Mouse (Mus musculus): ENCODE results near the gene Ngb. TPM values are rescaled to one million over a fixed set of nuclear protein-coding genes. Genes with fewer than 3 reads are reported as not detected.

Ngb gene
- not detected for total RNA-seq (2021)
- long read RNA-seq, experiment 1, result 0 reads
- long read RNA-seq, experiment 2, result 0 reads

- DNase-seq (ENCODE audit: low spot score in 2 of 2), result no peak
Observed at GRCm38 (mm10) chr12:87102165-87102631, at the start of gene Ngb. TSS of gene Ngb (minus strand) at chr12:87102539.

- DNase-seq (ENCODE audit: low spot score in 2 of 2), result no peak
Observed at GRCm38 (mm10) chr12:87149471-87149870, 47.1 kb upstream of the Ngb start.

- DNase-seq (ENCODE audit: low spot score in 2 of 2), result no peak
Observed at GRCm38 (mm10) chr12:87148136-87148535, 45.8 kb upstream of the Ngb start.

GRCm38 (mm10) chr12:87147395-87148089, 45.2 kb upstream of the Ngb start, which contains the start of gene Pomt2:
TSS of gene Pomt2 (minus strand) at chr12:87147968.
- DNase-seq (ENCODE audit: low spot score in 2 of 2), result peak; percentile 84 to 92

- peak; percentile 74 to 86 for DNase-seq (ENCODE audit: low spot score in 2 of 2)
Observed at GRCm38 (mm10) chr12:87146966-87147365, 44.6 kb upstream of the Ngb start, which contains the start of gene Gstz1. TSS of gene Gstz1 (plus strand) at chr12:87147165.

- DNase-seq (ENCODE audit: low spot score in 2 of 2), result no peak
Observed at GRCm38 (mm10) chr12:87142156-87142555, 39.8 kb upstream of the Ngb start.

GRCm38 (mm10) chr12:87138768-87139167, 36.4 kb upstream of the Ngb start:
- DNase-seq (ENCODE audit: low spot score in 2 of 2), result no peak

GRCm38 (mm10) chr12:87138342-87138701, 36.0 kb upstream of the Ngb start:
- DNase-seq (ENCODE audit: low spot score in 2 of 2), result no peak

GRCm38 (mm10) chr12:87137439-87138341, 35.4 kb upstream of the Ngb start:
- no peak for DNase-seq (ENCODE audit: low spot score in 2 of 2)

GRCm38 (mm10) chr12:87132784-87133183, 30.4 kb upstream of the Ngb start:
- DNase-seq (ENCODE audit: low spot score in 2 of 2), result no peak

GRCm38 (mm10) chr12:87132210-87132609, 29.9 kb upstream of the Ngb start:
- no peak for DNase-seq (ENCODE audit: low spot score in 2 of 2)

GRCm38 (mm10) chr12:87131619-87132018, 29.3 kb upstream of the Ngb start:
- peak in 1 of 2 experiments; percentile 33 for DNase-seq (ENCODE audit: low spot score in 2 of 2)

- no peak for DNase-seq (ENCODE audit: low spot score in 2 of 2)
Observed at GRCm38 (mm10) chr12:87131181-87131580, 28.8 kb upstream of the Ngb start.

- DNase-seq (ENCODE audit: low spot score in 2 of 2), result no peak
Observed at GRCm38 (mm10) chr12:87130224-87130623, 27.9 kb upstream of the Ngb start.

- DNase-seq (ENCODE audit: low spot score in 2 of 2), result no peak
Observed at GRCm38 (mm10) chr12:87127256-87127655, 24.9 kb upstream of the Ngb start.

- no peak for DNase-seq (ENCODE audit: low spot score in 2 of 2)
Observed at GRCm38 (mm10) chr12:87121918-87122589, 19.7 kb upstream of the Ngb start.

- DNase-seq (ENCODE audit: low spot score in 2 of 2), result no peak
Observed at GRCm38 (mm10) chr12:87107357-87107977, 5.1 kb upstream of the Ngb start.

- no peak for DNase-seq (ENCODE audit: low spot score in 2 of 2)
Observed at GRCm38 (mm10) chr12:87104796-87105195, 2.5 kb upstream of the Ngb start.

- no peak for DNase-seq (ENCODE audit: low spot score in 2 of 2)
Observed at GRCm38 (mm10) chr12:87103471-87103870, 1.1 kb upstream of the Ngb start.

- no peak for DNase-seq (ENCODE audit: low spot score in 2 of 2)
Observed at GRCm38 (mm10) chr12:87100331-87100730, 2.0 kb downstream of the Ngb start.

GRCm38 (mm10) chr12:87093671-87094070, 8.7 kb downstream of the Ngb start:
- DNase-seq (ENCODE audit: low spot score in 2 of 2), result no peak

All from gastrocnemius, postnatal 4 days (tissue).